In the genomic region with DNA sequence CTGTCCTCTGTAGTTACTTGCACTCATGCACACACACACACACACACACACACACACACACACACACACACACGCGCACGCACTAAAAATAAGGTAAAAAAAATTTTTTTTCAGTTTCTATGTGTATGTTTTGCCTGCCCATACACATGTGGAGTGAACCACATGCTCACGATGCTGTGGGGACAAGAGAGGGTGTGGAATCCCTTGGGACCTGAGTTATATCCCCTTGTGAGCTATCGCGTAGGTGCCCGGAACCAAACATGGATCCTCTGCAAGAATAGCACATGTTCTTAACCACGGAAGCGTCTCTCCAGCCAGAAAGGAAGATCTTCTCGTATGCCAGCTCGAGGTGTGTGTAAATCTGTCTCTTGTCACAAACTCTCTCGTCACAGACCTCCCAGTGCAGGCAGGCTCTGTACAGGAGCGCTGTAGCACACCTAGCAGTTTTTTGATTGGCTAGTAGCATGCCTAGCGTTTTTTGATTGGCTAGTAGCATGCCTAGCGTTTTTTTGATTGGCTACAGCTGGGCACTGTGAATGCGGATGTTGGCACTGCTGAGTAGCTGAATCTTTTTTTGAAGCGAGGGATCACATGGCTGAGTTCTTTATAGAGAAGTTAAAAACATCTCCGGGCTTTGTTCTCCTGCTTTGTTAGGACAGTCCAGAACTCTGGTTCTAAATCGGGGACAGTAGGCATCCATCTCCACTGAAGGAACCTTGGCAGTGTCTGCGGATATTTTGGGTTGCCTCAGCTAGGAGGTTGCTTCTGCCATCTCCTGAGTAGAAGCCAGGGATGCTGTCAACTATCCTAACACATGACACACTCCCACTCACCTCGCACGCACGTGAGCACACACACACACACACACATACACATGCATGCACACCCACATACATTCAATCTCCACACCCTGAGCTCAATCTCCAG, we compare ENCODE assay signal across 8 mouse cellular contexts. TPM values are rescaled to one million over a fixed set of nuclear protein-coding genes. Genes with fewer than 3 reads are reported as not detected.
DNase-seq lines count a peak whose midpoint lies in the region; ATAC-seq lines count a peak whose summit lies in the region.

No protein-coding gene starts in this region.

- no peak overlapping the region for H3K27ac ChIP-seq in forebrain, embryonic 10.5 days
- H3K27ac ChIP-seq in liver, embryonic 16.5 days (ENCODE audit: low read length), result no peak overlapping the region
- no peak overlapping the region for H3K27ac ChIP-seq in neural tube, embryonic 11.5 days (ENCODE audit: low read depth, low read length)

- peak overlapping the region; percentile 37 for H3K4me3 ChIP-seq in forebrain, embryonic 10.5 days
- no peak overlapping the region for H3K4me3 ChIP-seq in liver, embryonic 16.5 days (ENCODE audit: low read depth, low read length)
- peak overlapping the region; percentile 16; the same call in 1 of the 2 replicates for H3K4me3 ChIP-seq in neural tube, embryonic 11.5 days (ENCODE audit: low read depth, low read length)

- peaks cover 1% of the 10 kb centered on the region; the same call in 1 of the 2 replicates for H3K27me3 ChIP-seq in forebrain, embryonic 10.5 days (ENCODE audit: poor library complexity, severe bottlenecking)
- no peaks in the 10 kb centered on the region for H3K27me3 ChIP-seq in liver, embryonic 16.5 days (ENCODE audit: control insufficient read depth, insufficient read depth, low read depth, low read length)
- H3K27me3 ChIP-seq in neural tube, embryonic 11.5 days (ENCODE audit: control insufficient read depth, insufficient read depth, low read length), result no peaks in the 10 kb centered on the region

- intact Hi-C loops in heart, postnatal 14 days (cut with DNase I), result no loop called here

- DNase-seq in CD4-positive, CD25-positive, alpha-beta regulatory T cell, adult 2 months (ENCODE audit: low read depth, low spot score), result peak; percentile 93
- peak; percentile 82 for DNase-seq in brain, embryonic 18.5 days (ENCODE audit: low read depth, low spot score)
- DNase-seq in forebrain, embryonic 10.5 days (ENCODE audit: extremely low spot score, low spot score), result peak; percentile 70
- peak; percentile 56 to 68 for DNase-seq in heart, postnatal 14 days
- DNase-seq in layer of hippocampus, adult 11-12 months (ENCODE audit: low spot score), result peak; percentile 86
- DNase-seq in neural tube, embryonic 11.5 days (ENCODE audit: low spot score), result peak; percentile 78
- peak; percentile 60 to 82 for DNase-seq in thymus, adult 18-20 months

- ATAC-seq in liver, embryonic 16.5 days (ENCODE audit: low read depth), result peak; percentile 84
- ATAC-seq in neural tube, embryonic 11.5 days (ENCODE audit: insufficient read depth, low FRiP score, low TSS enrichment), result peak; percentile 98

- H3K4me2 ChIP-seq in liver, embryonic 16.5 days (ENCODE audit: low read depth, low read length), result peak overlapping the region; percentile 34; the same call in 1 of the 2 replicates
- peak overlapping the region; percentile 22 for H3K4me2 ChIP-seq in neural tube, embryonic 11.5 days (ENCODE audit: low read depth)

- no peaks in the 10 kb centered on the region for H3K9me3 ChIP-seq in forebrain, embryonic 10.5 days
- H3K9me3 ChIP-seq in liver, embryonic 16.5 days (replicated peaks; ENCODE audit: control insufficient read depth, low read length), result no peaks in the 10 kb centered on the region
- H3K9me3 ChIP-seq in neural tube, embryonic 11.5 days (ENCODE audit: control insufficient read depth, low read length), result no peaks in the 10 kb centered on the region

- no peaks in the 10 kb centered on the region for H3K36me3 ChIP-seq in forebrain, embryonic 10.5 days (replicated peaks)
- H3K36me3 ChIP-seq in liver, embryonic 16.5 days (ENCODE audit: control insufficient read depth, insufficient read depth), result no peaks in the 10 kb centered on the region
- no peaks in the 10 kb centered on the region for H3K36me3 ChIP-seq in neural tube, embryonic 11.5 days (ENCODE audit: control insufficient read depth, insufficient read depth, low read length)

- peaks cover 9% of the 10 kb centered on the region for H3K4me1 ChIP-seq in forebrain, embryonic 10.5 days
- no peaks in the 10 kb centered on the region for H3K4me1 ChIP-seq in liver, embryonic 16.5 days (ENCODE audit: control insufficient read depth, low read depth, low read length)
- H3K4me1 ChIP-seq in neural tube, embryonic 11.5 days (ENCODE audit: control insufficient read depth, insufficient read depth, low read length), result no peaks in the 10 kb centered on the region

- 61% methylated on average over 23 of the region's 23 CpGs for WGBS in forebrain, embryonic 10.5 days
- 36% methylated on average over 23 of the region's 23 CpGs for WGBS in liver, embryonic 16.5 days (ENCODE audit: insufficient replicate concordance)
- WGBS in neural tube, embryonic 11.5 days, result 58% methylated on average over 23 of the region's 23 CpGs

- H3K9ac ChIP-seq in liver, embryonic 16.5 days (ENCODE audit: low read depth, low read length), result no peak overlapping the region
- H3K9ac ChIP-seq in neural tube, embryonic 11.5 days (ENCODE audit: low read length), result no peak overlapping the region

RNA-seq across cellular contexts. Expression of a gene that starts 52.4 kb away (rescaled TPM):
- polyA plus RNA-seq in forebrain, embryonic 10.5 days (2016; fragmentation: Nextera tagmentation; extraction: Ambion mirVana), result 6.2 and 6.6 TPM in 2 replicates
- total RNA-seq in heart, postnatal 14 days (2021), result 10 to 100 TPM; 34.7 to 37.8 TPM
- polyA plus RNA-seq in liver, embryonic 16.5 days (2015; fragmentation: Nextera tagmentation; extraction: Ambion mirVana), result 1.7 and 2.5 TPM in 2 replicates
- polyA plus RNA-seq in neural tube, embryonic 11.5 days (2014; fragmentation: Nextera tagmentation; extraction: Ambion mirVana), result 15.5 and 17.5 TPM in 2 replicates
